Comparison of ENCODE assay signal across 8 mouse cellular contexts in genomic region chr1:157518111-157518523, GRCm38 (mm10). TPM values are rescaled to one million over a fixed set of nuclear protein-coding genes. Genes with fewer than 3 reads are reported as not detected.
A peak's percentile ranks its signal among the peaks of the same experiment; 100 is the strongest.
DNase-seq lines count a peak whose midpoint lies in the region; ATAC-seq and TF ChIP-seq lines count a peak whose summit lies in the region.

No protein-coding gene starts in this region.

- TF ChIP-seq CTCF in heart, postnatal 0 days (IDR thresholded peaks at IDR 0.05; ENCODE audit: low read depth): no peak

- H3K4me1 ChIP-seq in heart, postnatal 0 days (ENCODE audit: control insufficient read depth, insufficient read depth): peaks cover 4% of the 10 kb centered on the region; the same call in 1 of the 2 replicates
- H3K4me1 ChIP-seq in midbrain, embryonic 15.5 days: no peaks in the 10 kb centered on the region
- H3K4me1 ChIP-seq in liver, embryonic 12.5 days: peaks cover 13% of the 10 kb centered on the region

- no peak overlapping the region for H3K9ac ChIP-seq in heart, postnatal 0 days (replicated peaks; ENCODE audit: low read depth, low read length)
- H3K9ac ChIP-seq in midbrain, embryonic 15.5 days: no peak overlapping the region
- no peak overlapping the region for H3K9ac ChIP-seq in liver, embryonic 12.5 days

- no peaks in the 10 kb centered on the region for H3K9me3 ChIP-seq in heart, postnatal 0 days (replicated peaks; ENCODE audit: control insufficient read depth, low read length)
- no peaks in the 10 kb centered on the region for H3K9me3 ChIP-seq in midbrain, embryonic 15.5 days
- H3K9me3 ChIP-seq in liver, embryonic 12.5 days (replicated peaks): no peaks in the 10 kb centered on the region

- no peak overlapping the region for H3K4me2 ChIP-seq in heart, postnatal 0 days (ENCODE audit: low read depth, low read length)
- no peak overlapping the region for H3K4me2 ChIP-seq in midbrain, embryonic 15.5 days
- no peak overlapping the region for H3K4me2 ChIP-seq in liver, embryonic 12.5 days

- TF ChIP-seq EP300 in heart, postnatal 0 days (IDR thresholded peaks at IDR 0.05; ENCODE audit: low read depth): no peak

- peak; percentile 6 for DNase-seq in ovary, adult 18-20 months (ENCODE audit: low spot score)
- DNase-seq in ovary, postnatal 36 days (ENCODE audit: low spot score): no peak
- peak; percentile 96 to 97 for DNase-seq in cerebellum, postnatal 10 days
- peak; percentile 42 for DNase-seq in heart, postnatal 0 days (ENCODE audit: low spot score)
- peak; percentile 84 for DNase-seq in layer of hippocampus, adult 9-11 months
- DNase-seq in gastrocnemius, postnatal 4 days (ENCODE audit: low spot score in 2 of 2): no peak

- ATAC-seq in heart, postnatal 0 days (ENCODE audit: insufficient read depth, low read depth): no peak
- 0 out of 2 replicates have a peak, but pooled peaks have one; percentile 24 for ATAC-seq in midbrain, embryonic 15.5 days (replicated peaks)
- ATAC-seq in liver, embryonic 12.5 days: no peak

- no peak overlapping the region for H3K27ac ChIP-seq in heart, postnatal 0 days (ENCODE audit: low read depth)
- no peak overlapping the region for H3K27ac ChIP-seq in midbrain, embryonic 15.5 days
- no peak overlapping the region for H3K27ac ChIP-seq in liver, embryonic 12.5 days

- 21% methylated on average over 4 of the region's 4 CpGs for WGBS in heart, postnatal 0 days
- WGBS in midbrain, embryonic 15.5 days: 52% methylated on average over 4 of the region's 4 CpGs
- WGBS in liver, embryonic 12.5 days (ENCODE audit: insufficient replicate concordance): 56% methylated on average over 4 of the region's 4 CpGs

- no peak overlapping the region for H3K4me3 ChIP-seq in heart, postnatal 0 days (ENCODE audit: low read depth, low read length)
- H3K4me3 ChIP-seq in midbrain, embryonic 15.5 days: no peak overlapping the region
- H3K4me3 ChIP-seq in liver, embryonic 12.5 days: no peak overlapping the region

- H3K36me3 ChIP-seq in heart, postnatal 0 days (replicated peaks; ENCODE audit: control insufficient read depth, insufficient read depth, low read length): no peaks in the 10 kb centered on the region
- no peaks in the 10 kb centered on the region for H3K36me3 ChIP-seq in midbrain, embryonic 15.5 days (replicated peaks)
- H3K36me3 ChIP-seq in liver, embryonic 12.5 days: no peaks in the 10 kb centered on the region

- no peaks in the 10 kb centered on the region for H3K27me3 ChIP-seq in heart, postnatal 0 days (ENCODE audit: control insufficient read depth, insufficient read depth, low read length)
- H3K27me3 ChIP-seq in midbrain, embryonic 15.5 days (replicated peaks): no peaks in the 10 kb centered on the region
- no peaks in the 10 kb centered on the region for H3K27me3 ChIP-seq in liver, embryonic 12.5 days (replicated peaks)

RNA-seq across cellular contexts. Expression of gene Sec16b, which starts 11.6 kb away (rescaled TPM):
- total RNA-seq in heart, postnatal 0 days (2014; rRNA removed; ENCODE audit: low replicate concordance): 1.1 and 1.3 TPM in 2 replicates
- 0.91 and 0.94 TPM in 2 replicates for polyA plus RNA-seq in heart, postnatal 0 days (2015; fragmentation: Nextera tagmentation; extraction: Ambion mirVana)
- 0.34 TPM in 2 replicates for polyA plus RNA-seq in midbrain, embryonic 15.5 days (2015; fragmentation: Nextera tagmentation; extraction: Ambion mirVana)
- 3.9 and 4.1 TPM in 2 replicates for polyA plus RNA-seq in liver, embryonic 12.5 days (2016; fragmentation: Nextera tagmentation; extraction: Ambion mirVana)
- total RNA-seq in gastrocnemius, postnatal 4 days (2021): 1 to 10 TPM; 5.0 to 5.6 TPM

RNA-seq across cellular contexts. Expression of gene Cryzl2, which starts 59.7 kb away (rescaled TPM):
- 31.0 and 45.7 TPM in 2 replicates for total RNA-seq in heart, postnatal 0 days (2014; rRNA removed; ENCODE audit: low replicate concordance)
- polyA plus RNA-seq in heart, postnatal 0 days (2015; fragmentation: Nextera tagmentation; extraction: Ambion mirVana): 38.1 and 38.5 TPM in 2 replicates
- polyA plus RNA-seq in midbrain, embryonic 15.5 days (2015; fragmentation: Nextera tagmentation; extraction: Ambion mirVana): 5.3 and 7.9 TPM in 2 replicates
- 6.8 and 7.0 TPM in 2 replicates for polyA plus RNA-seq in liver, embryonic 12.5 days (2016; fragmentation: Nextera tagmentation; extraction: Ambion mirVana)
- total RNA-seq in gastrocnemius, postnatal 4 days (2021): 1 to 10 TPM; 4.3 to 5.6 TPM

Comparison
In these comparisons a context has a peak if more than half of its experiments do, and no peak if none do; other contexts are left out.
1. DNase-seq: peak in ovary, adult 18-20 months (single experiment), cerebellum, postnatal 10 days (2 of 2), heart, postnatal 0 days (single experiment) and layer of hippocampus, adult 9-11 months (single experiment); none in ovary, postnatal 36 days (single experiment) and gastrocnemius, postnatal 4 days (0 of 2).